Mouse (Mus musculus) CH12.LX (cell line): ENCODE data around the gene Tacc2. TPM values are rescaled to one million over a fixed set of nuclear protein-coding genes. Genes with fewer than 3 reads are reported as not detected.

Experiments used
- DNase-seq: peaks from one replicate; pipeline ENCODE4 v3.0.0-alpha.2; 2013; ENCODE audit errors: extremely low read depth
- H3K27ac ChIP-seq: 2 replicates; pipeline ENCODE4 v1.5.1; 2012; ENCODE audit warnings: low read depth, mild to moderate bottlenecking, control low read depth, moderate library complexity; ENCODE audit not compliant: insufficient read depth
- H3K27me3 ChIP-seq: replicated peaks from 2 replicates; pipeline ENCODE3; 2012; ENCODE audit warnings: inconsistent platforms
- H3K36me3 ChIP-seq, 2 experiments: replicated peaks in 1 of 2; 2 replicates each; pipeline versions ENCODE3 to v1.6.1; 2012; ENCODE audit warnings: inconsistent platforms in 1 of 2, low read length in 1 of 2, mild to moderate bottlenecking in 1 of 2, mixed read lengths in 1 of 2, moderate library complexity in 1 of 2; ENCODE audit not compliant: control insufficient read depth in 1 of 2, insufficient read depth in 1 of 2
- H3K4me1 ChIP-seq, 2 experiments: 2 replicates each; pipeline ENCODE4 v1.6.1; 2012; ENCODE audit warnings: inconsistent platforms in 1 of 2, moderate library complexity in 1 of 2; ENCODE audit not compliant: insufficient read depth in 2 of 2, control insufficient read depth in 1 of 2
- H3K4me2 ChIP-seq: 2 replicates; pipeline ENCODE4 v1.6.1; 2012; ENCODE audit warnings: low read depth, mild to moderate bottlenecking, control low read depth; ENCODE audit not compliant: poor library complexity, insufficient read depth, severe bottlenecking
- H3K4me3 ChIP-seq, 3 experiments: fragments of 150-350 bp in 1 of 3; sonication (generic) in 1 of 3; replicated peaks in 1 of 3; 2 replicates each; pipeline versions ENCODE3 to v1.5.1; 2011 to 2012; ENCODE audit warnings: low read depth in 2 of 3, low read length in 2 of 3, mild to moderate bottlenecking in 2 of 3, moderate library complexity in 2 of 3, control low read depth in 1 of 3, improper control_type of control experiment in 1 of 3, inconsistent platforms in 1 of 3, mixed read lengths in 1 of 3; ENCODE audit not compliant: poor library complexity in 1 of 3
- H3K79me2 ChIP-seq: replicated peaks from 2 replicates; pipeline ENCODE4 v1.6.1; 2012; ENCODE audit warnings: mild to moderate bottlenecking, moderate library complexity; ENCODE audit not compliant: control insufficient read depth, poor library complexity, insufficient read depth, severe bottlenecking; ENCODE audit errors: extremely low read depth
- H3K9ac ChIP-seq: 2 replicates; pipeline ENCODE4 v1.6.1; 2012; ENCODE audit warnings: low read depth, mild to moderate bottlenecking, control low read depth, moderate library complexity; ENCODE audit not compliant: insufficient read depth
- H3K9me3 ChIP-seq: replicated peaks from 2 replicates; pipeline ENCODE3; 2012; ENCODE audit warnings: low read length, inconsistent platforms, mixed read lengths
- CHD1 ChIP-seq: IDR thresholded peaks from 2 replicates; pipeline ENCODE4 v1.6.1; 2012; ENCODE audit warnings: low read depth, low read length, improper control_type of control experiment, inconsistent platforms
- CTCF ChIP-seq, 2 experiments: IDR thresholded peaks in 1 of 2; conservative IDR thresholded peaks in 1 of 2; 2 replicates each; pipeline ENCODE4 v1.5.1; 2011 to 2012; ENCODE audit warnings: low read depth in 2 of 2, low read length in 2 of 2, improper control_type of control experiment in 1 of 2, inconsistent platforms in 1 of 2, mild to moderate bottlenecking in 1 of 2, moderate library complexity in 1 of 2
- ELF1 ChIP-seq: IDR thresholded peaks from 2 replicates; pipeline ENCODE4 v1.6.1; 2014; ENCODE audit warnings: low read depth, mild to moderate bottlenecking, inconsistent platforms, low read length, improper control_type of control experiment
- ETS1 ChIP-seq: conservative IDR thresholded peaks from 2 replicates; pipeline ENCODE4 v1.6.1; 2012; ENCODE audit warnings: low read depth, mild to moderate bottlenecking, inconsistent platforms, low read length, improper control_type of control experiment, moderate library complexity
- GABPA ChIP-seq: IDR thresholded peaks from 2 replicates; pipeline ENCODE4 v1.6.1; 2012; ENCODE audit warnings: low read depth, low read length, improper control_type of control experiment, inconsistent platforms; ENCODE audit not compliant: insufficient replicate concordance
- HCFC1 ChIP-seq: IDR thresholded peaks from 2 replicates; pipeline ENCODE4 v1.6.1; 2012; ENCODE audit warnings: low read depth, mild to moderate bottlenecking, inconsistent platforms, low read length, improper control_type of control experiment
- IRF4 ChIP-seq: IDR thresholded peaks from 2 replicates; pipeline ENCODE4 v1.6.1; 2014; ENCODE audit warnings: low read depth, mild to moderate bottlenecking, inconsistent platforms, low read length, improper control_type of control experiment
- JUN ChIP-seq: IDR thresholded peaks from 2 replicates; pipeline ENCODE4 v1.6.1; 2011; ENCODE audit warnings: low read depth, mild to moderate bottlenecking, low read length, improper control_type of control experiment, moderate library complexity; ENCODE audit not compliant: insufficient read depth
- JUND ChIP-seq: conservative IDR thresholded peaks from 2 replicates; pipeline ENCODE4 v1.6.1; 2011; ENCODE audit warnings: low read depth, low read length, improper control_type of control experiment
- KAT2A ChIP-seq: IDR thresholded peaks from 2 replicates; pipeline ENCODE4 v1.6.1; 2012; ENCODE audit warnings: low read length, improper control_type of control experiment, inconsistent platforms; ENCODE audit not compliant: insufficient replicate concordance
- MAFK ChIP-seq: IDR thresholded peaks from 2 replicates; pipeline ENCODE4 v1.6.1; 2011; ENCODE audit warnings: low read length, improper control_type of control experiment; ENCODE audit not compliant: insufficient replicate concordance
- MAX ChIP-seq: IDR thresholded peaks from 2 replicates; pipeline ENCODE4 v1.6.1; 2011; ENCODE audit warnings: low read length, improper control_type of control experiment
- MYC ChIP-seq: IDR thresholded peaks from 2 replicates; pipeline ENCODE4 v1.6.1; 2011; ENCODE audit warnings: low read depth, mild to moderate bottlenecking, improper control_type of control experiment, low read length
- NELFE ChIP-seq: IDR thresholded peaks from 2 replicates; pipeline ENCODE4 v1.6.1; 2011; ENCODE audit warnings: low read depth, low read length, improper control_type of control experiment
- NRF1 ChIP-seq: IDR thresholded peaks from 2 replicates; pipeline ENCODE4 v1.6.1; 2014; ENCODE audit warnings: low read depth, mild to moderate bottlenecking, inconsistent platforms, low read length, improper control_type of control experiment, moderate library complexity
- PAX5 ChIP-seq: IDR thresholded peaks from 2 replicates; pipeline ENCODE4 v1.6.1; 2012; ENCODE audit warnings: low read length, inconsistent platforms, mixed read lengths
- POLR2AphosphoS2 ChIP-seq: IDR thresholded peaks from 2 replicates; pipeline ENCODE4 v1.6.1; 2011; ENCODE audit warnings: low read depth, low read length, improper control_type of control experiment
- RAD21 ChIP-seq: IDR thresholded peaks from 2 replicates; pipeline ENCODE4 v1.6.1; 2011; ENCODE audit warnings: low read depth, mild to moderate bottlenecking, low read length, improper control_type of control experiment, moderate library complexity
- SIN3A ChIP-seq: IDR thresholded peaks from 2 replicates; pipeline ENCODE4 v1.6.1; 2012; ENCODE audit warnings: low read length, improper control_type of control experiment, inconsistent platforms
- USF1 ChIP-seq: IDR thresholded peaks from 2 replicates; pipeline ENCODE4 v1.6.1; 2014; ENCODE audit warnings: low read depth, mild to moderate bottlenecking, inconsistent platforms, low read length, improper control_type of control experiment
- ZMIZ1 ChIP-seq: IDR thresholded peaks from 2 replicates; pipeline ENCODE4 v1.6.1; 2012; ENCODE audit warnings: low read depth, mild to moderate bottlenecking, inconsistent platforms, low read length, improper control_type of control experiment
- ZNF384 ChIP-seq: IDR thresholded peaks from 2 replicates; pipeline ENCODE4 v1.6.1; 2012; ENCODE audit warnings: low read depth, low read length, improper control_type of control experiment, inconsistent platforms
- dilution Hi-C: fragments of 300-500 bp; cut with MboI; formaldehyde crosslinking; loops from 2 replicates; pipeline ENCODE4 v1.14.3; 2020; ENCODE audit warnings: low sequenced_read_pairs; ENCODE audit not compliant: extremely low pct_unique_long_range_greater_than_20kb, extremely low pct_ligation_motif_present
- in situ Hi-C: fragments of 300-500 bp; cut with MboI; formaldehyde crosslinking; loops from 3 replicates; pipeline ENCODE4 v1.14.3; 2019; ENCODE audit warnings: low sequenced_read_pairs, low pct_ligation_motif_present, low pct_unique_long_range_greater_than_20kb, mixed read lengths
- polyA plus RNA-seq: library from polyadenylated mRNA; unstranded; fragments of >175 nt; gene quantifications from 2 replicates; pipeline ENCODE4 v1.2.1, GENCODE M21; 2012; ENCODE audit warnings: low read depth; ENCODE audit not compliant: insufficient read length
- total RNA-seq, 2 experiments: library from RNA; depleted of rRNA; stranded (reverse); fragments of 300-350 nt in 1 of 2; fragments of >200 nt in 1 of 2; gene quantifications; 2 replicates each; pipeline ENCODE4 v1.2.3; 2012 to 2014

The Tacc2 gene
- total and polyA plus RNA-seq, 3 experiments: 0.13 to 0.41 TPM; not detected in 1

DNA sequence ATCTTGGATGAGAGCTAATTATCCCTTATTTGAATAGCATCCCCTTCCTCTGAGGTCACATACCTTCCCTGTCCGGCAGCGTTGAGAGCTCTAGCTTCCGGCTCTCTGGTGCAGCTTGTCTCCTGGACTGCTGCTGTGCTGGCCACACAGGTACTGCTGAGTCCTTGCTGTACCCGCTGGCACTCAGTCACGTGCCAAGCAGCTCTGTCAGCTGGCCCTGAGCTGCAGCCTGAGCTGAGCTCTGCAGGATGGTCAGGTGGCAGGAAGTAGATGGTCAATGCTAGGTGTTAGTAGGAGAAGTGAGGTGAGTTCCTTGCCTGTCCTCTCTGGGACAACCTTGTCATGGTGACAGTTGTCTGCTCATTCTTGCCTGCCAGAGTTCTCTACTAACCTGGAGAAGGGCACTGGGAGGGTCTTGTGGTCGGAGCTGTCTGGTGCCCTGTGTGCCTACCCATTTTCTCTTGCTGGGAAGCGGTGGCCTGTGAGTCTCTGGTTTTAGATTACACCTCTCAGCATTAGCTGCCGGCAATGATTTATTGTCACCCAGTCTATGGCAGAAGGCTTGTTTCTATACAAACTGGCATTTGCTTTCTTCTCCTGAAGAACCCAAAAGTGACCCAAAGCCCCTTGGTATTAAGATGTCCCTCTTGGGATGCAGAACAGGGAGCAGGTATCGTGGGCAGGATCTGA is 143.6 kb downstream of the Tacc2 start:
- H3K9ac ChIP-seq: no peak overlapping the region
- DNase-seq: no peak
- no peaks in the 10 kb centered on the region for H3K4me1 ChIP-seq
- no peaks in the 10 kb centered on the region for H3K79me2 ChIP-seq
- no peak overlapping the region for H3K4me2 ChIP-seq
- no peaks in the 10 kb centered on the region for H3K36me3 ChIP-seq
- dilution Hi-C loops: no loop called here
- no peaks in the 10 kb centered on the region for H3K9me3 ChIP-seq
- H3K27me3 ChIP-seq: peaks cover 65% of the 10 kb centered on the region
- in situ Hi-C loops: no loop called here
- TF ChIP-seq JUN (no peak), ELF1 (no peak), HCFC1 (no peak), PAX5 (no peak), SIN3A (no peak), MAFK (no peak), ETS1 (no peak), MYC (no peak), NRF1 (no peak), USF1 (no peak), NELFE (no peak), POLR2AphosphoS2 (no peak), GABPA (no peak)
- no peak overlapping the region for H3K4me3 ChIP-seq
- H3K27ac ChIP-seq: no peak overlapping the region

DNA sequence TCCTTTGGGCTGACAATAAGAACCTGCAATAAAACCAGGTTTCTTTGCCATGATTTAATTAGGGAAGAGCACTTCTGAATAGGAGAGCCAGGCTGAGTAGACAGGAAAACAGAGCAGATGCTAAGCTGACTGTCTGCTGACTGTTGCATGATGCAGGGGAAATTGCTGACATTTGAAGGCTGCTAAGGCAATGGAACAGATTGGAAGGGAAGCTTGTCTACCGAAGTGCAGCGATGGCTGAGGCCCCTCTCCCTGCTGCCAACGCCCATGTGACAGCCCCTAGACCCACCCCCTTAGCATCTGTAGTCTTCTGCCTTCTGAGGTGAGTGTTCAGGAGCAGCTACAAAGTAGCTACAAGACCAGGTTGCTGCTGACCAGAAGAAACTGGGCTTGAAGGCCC is 148.9 kb downstream of the Tacc2 start:
- Histone ChIP-seq H3K36me3 (no peaks in the 10 kb centered on the region), H3K79me2 (no peaks in the 10 kb centered on the region), H3K27me3 (peaks cover 78% of the 10 kb centered on the region), H3K27ac (no peak overlapping the region), H3K4me3 (no peak overlapping the region), H3K9me3 (no peaks in the 10 kb centered on the region), H3K9ac (no peak overlapping the region), H3K4me2 (no peak overlapping the region), H3K4me1 (peaks cover 0 to 10% of the 10 kb centered on the region in 2 experiments; a peak in 1 of 4 replicates)
- dilution Hi-C loops (no loop called here), in situ Hi-C loops (no loop called here)
- TF ChIP-seq CHD1 (no peak), MAFK (no peak), SIN3A (no peak), HCFC1 (no peak), CTCF (conservative IDR thresholded peaks at IDR 0.05 in 1 of 2, IDR thresholded peaks at IDR 0.05 in 1 of 2; ENCODE audit: low read depth in 2 of 2, low read length in 2 of 2) (no peak), ZMIZ1 (no peak), JUN (no peak), RAD21 (no peak), MAX (no peak), KAT2A (no peak), ETS1 (no peak), JUND (no peak), IRF4 (no peak), ZNF384 (no peak), NELFE (no peak)
- no peak for DNase-seq
